Comparison of ENCODE assay signal across 8 mouse cellular contexts in the genomic region with DNA sequence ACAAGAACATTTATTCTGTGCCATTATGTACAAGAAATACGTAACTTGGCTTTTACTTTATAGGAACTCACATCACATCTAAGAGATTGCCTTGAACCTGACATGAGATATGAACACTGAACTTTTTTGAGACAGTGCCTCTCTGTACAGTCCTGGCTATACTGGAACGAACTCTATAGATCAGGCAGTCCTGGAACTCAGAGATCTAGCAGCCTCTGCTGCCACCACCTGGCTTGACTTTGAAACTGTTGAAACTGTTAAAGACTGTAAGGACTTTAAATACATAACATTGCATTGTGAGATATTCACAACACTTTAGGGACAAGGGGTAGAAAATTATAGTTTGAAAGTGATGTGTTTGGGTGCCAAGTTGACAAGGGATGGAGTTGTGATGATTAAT. TPM values are rescaled to one million over a fixed set of nuclear protein-coding genes. Genes with fewer than 3 reads are reported as not detected.
DNase-seq lines count a peak whose midpoint lies in the region; ATAC-seq lines count a peak whose summit lies in the region.

No protein-coding gene starts in this region.

- 53% methylated on average over 2 of the region's 2 CpGs for WGBS in hindbrain, embryonic 16.5 days
- 75% methylated on average over 2 of the region's 2 CpGs for WGBS in hindbrain, embryonic 10.5 days

- H3K9me3 ChIP-seq in hindbrain, embryonic 16.5 days (ENCODE audit: control insufficient read depth, low read length): no peaks in the 10 kb centered on the region
- no peaks in the 10 kb centered on the region for H3K9me3 ChIP-seq in hindbrain, embryonic 10.5 days

- no peak overlapping the region for H3K9ac ChIP-seq in hindbrain, embryonic 16.5 days (ENCODE audit: low read depth, low read length)

- H3K4me2 ChIP-seq in hindbrain, embryonic 16.5 days (ENCODE audit: low read length): no peak overlapping the region

- peaks cover 2% of the 10 kb centered on the region; the same call in 1 of the 2 replicates for H3K27me3 ChIP-seq in hindbrain, embryonic 16.5 days (replicated peaks; ENCODE audit: control insufficient read depth, insufficient read depth, low read length)
- H3K27me3 ChIP-seq in hindbrain, embryonic 10.5 days (ENCODE audit: insufficient read depth, poor library complexity, severe bottlenecking): peaks cover 33% of the 10 kb centered on the region

- no peaks in the 10 kb centered on the region for H3K36me3 ChIP-seq in hindbrain, embryonic 16.5 days (ENCODE audit: control insufficient read depth, insufficient read depth, low read length)
- no peaks in the 10 kb centered on the region for H3K36me3 ChIP-seq in hindbrain, embryonic 10.5 days

- no peak overlapping the region for H3K27ac ChIP-seq in hindbrain, embryonic 16.5 days (ENCODE audit: low read depth, low read length)
- H3K27ac ChIP-seq in hindbrain, embryonic 10.5 days: no peak overlapping the region

- no peaks in the 10 kb centered on the region for H3K4me1 ChIP-seq in hindbrain, embryonic 16.5 days (ENCODE audit: control insufficient read depth, insufficient read depth, low read depth, low read length)
- H3K4me1 ChIP-seq in hindbrain, embryonic 10.5 days (replicated peaks): no peaks in the 10 kb centered on the region

- peak; percentile 75 for ATAC-seq in hindbrain, embryonic 16.5 days
- ATAC-seq in common myeloid progenitor, adult 5-6 weeks (replicated peaks; ENCODE audit: low read depth, poor library complexity, severe bottlenecking): peak; percentile 84

- no peak for DNase-seq in hindbrain, embryonic 10.5 days (ENCODE audit: low spot score)
- DNase-seq in A20 (ENCODE audit: low read depth, low spot score) (peak; percentile 12), ES-CJ7 (ENCODE audit: low read depth, low spot score) (peak; percentile 25)
- peak; percentile 17 for DNase-seq in kidney, postnatal 14 days
- peak; percentile 11 for DNase-seq in retina, adult 2 months (ENCODE audit: low read depth, low spot score)
- DNase-seq in Muller cell, postnatal 12 days (ENCODE audit: inconsistent ontology term): no peak

- H3K4me3 ChIP-seq in hindbrain, embryonic 16.5 days (ENCODE audit: low read length): no peak overlapping the region
- H3K4me3 ChIP-seq in hindbrain, embryonic 10.5 days: no peak overlapping the region

RNA-seq across cellular contexts. Expression of a gene that starts 19.4 kb away (rescaled TPM):
- polyA plus RNA-seq in hindbrain, embryonic 16.5 days (2015; fragmentation: Nextera tagmentation; extraction: Ambion mirVana): 30.1 and 34.5 TPM in 2 replicates
- 15.6 and 15.7 TPM in 2 replicates for polyA plus RNA-seq in hindbrain, embryonic 10.5 days (2016; fragmentation: Nextera tagmentation; extraction: Ambion mirVana)
- total RNA-seq in common myeloid progenitor, adult 5-6 weeks (2017): 5.3 and 11.5 TPM in 2 replicates

RNA-seq across cellular contexts. Expression of a gene that starts 34.3 kb away (rescaled TPM):
- 58.2 and 59.7 TPM in 2 replicates for polyA plus RNA-seq in hindbrain, embryonic 16.5 days (2015; fragmentation: Nextera tagmentation; extraction: Ambion mirVana)
- polyA plus RNA-seq in hindbrain, embryonic 10.5 days (2016; fragmentation: Nextera tagmentation; extraction: Ambion mirVana): 33.4 and 39.6 TPM in 2 replicates
- total RNA-seq in common myeloid progenitor, adult 5-6 weeks (2017): 17.0 and 19.6 TPM in 2 replicates

Comparison
In these comparisons a context has a peak if more than half of its experiments do, and no peak if none do; other contexts are left out.
1. DNase-seq: peak in A20 (single experiment), ES-CJ7 (single experiment), kidney, postnatal 14 days (single experiment) and retina, adult 2 months (single experiment); none in hindbrain, embryonic 10.5 days (single experiment) and Muller cell, postnatal 12 days (single experiment).